Mouse (Mus musculus) lung, postnatal 0 days (tissue): Measurements from ENCODE around the gene Insrr. TPM values are rescaled to one million over a fixed set of nuclear protein-coding genes. Genes with fewer than 3 reads are reported as not detected.
"Not testable (repeated sequence)": the region's sequence is repeated elsewhere in the genome, so short reads cannot be mapped to it uniquely, and the experiment has no call there.

Experiments used
- ATAC-seq: fragments of 200-750 bp; cut with Nextera tagmentation; 2 replicates; pipeline ENCODE4 v1.8.0; 2017; ENCODE audit warnings: moderate library complexity
- DNase-seq: peaks from one replicate; pipeline ENCODE4 v3.0.0-alpha.2; 2016; ENCODE audit warnings: low spot score
- H3K27ac ChIP-seq: fragments of 300-500 bp; sonication (generic); 2 replicates; pipeline ENCODE4 v1.5.1; 2014; ENCODE audit warnings: antibody characterized with exemption, mild to moderate bottlenecking, low read length, mixed read lengths
- H3K27me3 ChIP-seq: fragments of 300-500 bp; sonication (generic); replicated peaks from 2 replicates; pipeline ENCODE4 v1.6.1; 2014; ENCODE audit warnings: low read length, mixed read lengths; ENCODE audit not compliant: insufficient read depth
- H3K36me3 ChIP-seq: fragments of 300-500 bp; sonication (generic); 2 replicates; pipeline ENCODE4 v1.6.1; 2014; ENCODE audit warnings: low read length, mixed read lengths; ENCODE audit not compliant: insufficient read depth
- H3K4me1 ChIP-seq: fragments of 300-500 bp; sonication (generic); 2 replicates; pipeline ENCODE4 v1.6.1; 2014; ENCODE audit warnings: antibody characterized with exemption, low read depth, low read length, mixed read lengths; ENCODE audit not compliant: insufficient read depth
- H3K4me2 ChIP-seq: fragments of 300-500 bp; sonication (generic); replicated peaks from 2 replicates; pipeline ENCODE4 v1.6.1; 2014; ENCODE audit warnings: low read depth, mild to moderate bottlenecking, low read length, moderate library complexity, mixed read lengths
- H3K4me3 ChIP-seq: fragments of 300-500 bp; sonication (generic); 2 replicates; pipeline ENCODE4 v1.5.1; 2014; ENCODE audit warnings: low read depth, low read length
- H3K9ac ChIP-seq: fragments of 300-500 bp; sonication (generic); replicated peaks from 2 replicates; pipeline ENCODE4 v1.6.1; 2014; ENCODE audit warnings: low read depth, mild to moderate bottlenecking
- H3K9me3 ChIP-seq: fragments of 300-500 bp; sonication (generic); 2 replicates; pipeline ENCODE4 v1.6.1; 2016; ENCODE audit warnings: low read length, mixed read lengths
- CTCF ChIP-seq: IDR thresholded peaks from 2 replicates; pipeline ENCODE4 v1.5.1; 2016; ENCODE audit warnings: antibody characterized with exemption, mild to moderate bottlenecking
- EP300 ChIP-seq: IDR thresholded peaks from 2 replicates; pipeline ENCODE4 v1.6.1; 2016; ENCODE audit warnings: antibody characterized with exemption, mild to moderate bottlenecking, control low read depth
- WGBS: fragments of 180-500 bp; shearing (Covaris S2); extraction: QIAGEN DNeasy Blood & Tissue Kit; methylation state at CpG from one replicate; pipeline ENCODE4 v1.1.7; 2014; 5-methylcytosine and 5-hydroxymethylcytosine counted together
- polyA plus RNA-seq: library from polyadenylated mRNA; unstranded; fragments of >200 nt; fragmentation: Nextera tagmentation; extraction: Ambion mirVana; gene quantifications from 2 replicates; pipeline ENCODE4 v1.2.1, GENCODE M21; 2015

The Insrr gene
- polyA plus RNA-seq, 1 experiment from 2014 or later = 0.12 TPM

DNA sequence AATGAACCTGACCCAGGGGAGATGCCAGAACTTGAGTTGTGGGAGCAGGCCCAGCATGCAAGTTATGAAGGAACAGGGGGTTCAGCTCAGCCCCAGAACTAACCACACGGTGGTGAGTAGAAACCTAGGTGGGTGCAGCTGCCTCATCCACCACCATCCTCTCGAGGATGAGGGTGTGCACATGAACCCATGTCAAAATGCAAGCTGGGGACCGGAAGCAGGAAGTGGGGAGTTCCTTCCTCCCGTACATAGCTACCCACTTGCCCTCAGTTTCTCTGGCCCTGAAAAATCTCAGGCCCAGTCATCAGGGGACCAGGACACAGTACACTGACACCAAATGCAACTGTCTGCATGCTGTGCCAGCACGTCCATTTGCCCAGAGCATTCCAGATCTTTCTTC lies 50.9 kb downstream of the Insrr start:
- no peak for DNase-seq
- H3K36me3 ChIP-seq = no peaks in the 10 kb centered on the region
- no peak overlapping the region for H3K4me3 ChIP-seq
- TF ChIP-seq EP300 (no peak), CTCF (no peak)
- H3K9me3 ChIP-seq = no peaks in the 10 kb centered on the region
- no peaks in the 10 kb centered on the region for H3K4me1 ChIP-seq
- ATAC-seq = no peak
- H3K27ac ChIP-seq = no peak overlapping the region
- WGBS = 55% methylated on average over 5 of the region's 5 CpGs
- H3K27me3 ChIP-seq = no peaks in the 10 kb centered on the region
- no peak overlapping the region for H3K9ac ChIP-seq
- no peak overlapping the region for H3K4me2 ChIP-seq

DNA sequence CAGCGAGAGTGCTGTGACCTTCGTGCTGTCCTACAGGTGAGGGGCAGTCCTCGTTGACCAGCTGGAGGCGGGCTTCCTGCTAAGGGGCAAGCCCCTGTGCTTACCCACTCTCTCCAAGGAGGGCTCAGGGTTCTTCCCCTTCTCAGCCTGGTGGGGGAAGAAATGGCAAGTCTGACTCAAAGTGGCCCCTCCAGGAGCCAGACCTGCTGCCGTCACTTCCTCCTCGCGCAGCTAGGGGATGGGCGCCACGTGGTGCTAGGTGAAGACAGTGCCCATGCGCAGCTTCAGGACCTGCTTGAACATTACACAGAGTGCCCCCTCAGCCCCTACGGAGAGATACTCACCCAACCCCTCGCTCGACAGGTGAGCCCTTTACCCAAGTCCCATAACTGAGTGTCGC lies 52.4 kb downstream of the Insrr start:
- H3K27me3 ChIP-seq = no peaks in the 10 kb centered on the region
- H3K9ac ChIP-seq = no peak overlapping the region
- no peak overlapping the region for H3K27ac ChIP-seq
- ATAC-seq (no peak), DNase-seq (no peak)
- H3K4me2 ChIP-seq = no peak overlapping the region
- TF ChIP-seq EP300 (no peak), CTCF (no peak)
- H3K9me3 ChIP-seq = no peaks in the 10 kb centered on the region
- H3K4me1 ChIP-seq = no peaks in the 10 kb centered on the region
- WGBS = 77% methylated on average over 14 of the region's 14 CpGs
- H3K4me3 ChIP-seq = no peak overlapping the region
- no peaks in the 10 kb centered on the region for H3K36me3 ChIP-seq

DNA sequence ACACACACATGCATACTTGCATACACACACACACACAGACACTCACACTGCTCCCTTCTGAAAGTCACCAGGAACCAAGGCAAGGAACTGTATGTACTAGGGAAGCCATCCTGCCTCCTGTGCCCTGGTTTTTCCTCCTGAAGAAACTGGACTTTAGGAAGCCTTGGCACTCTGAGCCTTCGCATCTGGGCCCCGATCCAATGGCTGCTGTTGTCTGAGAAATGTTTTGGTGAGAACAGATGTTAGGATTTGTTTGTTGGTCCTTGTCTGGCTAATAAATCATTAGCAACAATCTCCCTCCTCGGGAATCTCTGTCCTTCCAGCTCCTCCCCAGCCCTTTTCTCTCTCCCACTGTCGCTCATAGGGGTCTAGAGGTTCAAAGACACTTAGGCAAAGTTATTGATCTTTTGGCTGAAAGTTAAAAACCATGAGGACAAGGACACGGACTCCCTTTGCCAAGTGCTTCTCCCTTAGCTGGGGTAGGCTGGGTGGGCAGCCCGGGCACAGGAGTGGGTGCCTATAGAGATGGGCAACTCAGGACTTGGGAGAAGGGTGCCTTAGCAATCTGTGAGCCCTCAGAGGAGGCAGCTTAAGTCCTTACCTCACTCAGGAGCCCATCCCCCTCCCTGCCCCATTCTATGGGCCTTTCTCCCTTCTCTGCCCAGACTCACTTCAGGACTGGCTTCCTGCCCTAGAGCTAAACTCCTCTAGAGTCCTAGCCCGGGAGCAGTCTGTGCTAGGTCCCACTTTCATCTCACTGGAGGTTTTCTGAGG lies 58.2 kb downstream of the Insrr start:
- WGBS = 50% methylated on average over 7 of the region's 7 CpGs
- Histone ChIP-seq H3K27me3 (no peaks in the 10 kb centered on the region), H3K27ac (no peak overlapping the region), H3K9ac (no peak overlapping the region), H3K4me3 (no peak overlapping the region), H3K4me2 (no peak overlapping the region), H3K9me3 (no peaks in the 10 kb centered on the region), H3K4me1 (no peaks in the 10 kb centered on the region), H3K36me3 (peaks cover 15% of the 10 kb centered on the region)
- ATAC-seq = no peak
- no peak for TF ChIP-seq EP300
- TF ChIP-seq CTCF = no peak
- DNase-seq = peak; percentile 11

DNA sequence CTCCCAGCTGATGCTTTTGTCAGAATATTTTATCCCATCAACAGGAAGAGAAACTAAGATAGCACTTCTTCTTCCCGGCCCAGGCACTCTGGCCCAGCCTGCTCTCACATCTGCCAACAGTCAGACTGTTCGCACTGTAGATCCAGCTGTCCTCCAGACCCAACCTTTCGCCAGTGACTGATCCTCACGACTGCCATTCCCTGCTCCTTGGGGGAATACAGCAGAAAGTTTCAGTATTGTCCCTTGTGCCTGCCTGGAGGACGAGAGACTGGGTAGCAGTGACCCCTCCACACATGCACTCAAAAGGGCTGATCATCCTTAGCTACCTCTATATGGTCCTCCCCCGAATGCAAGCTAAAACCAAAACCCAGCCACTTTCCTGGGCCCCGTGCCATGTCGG lies 59.2 kb downstream of the Insrr start:
- H3K4me1 ChIP-seq = no peaks in the 10 kb centered on the region
- no peaks in the 10 kb centered on the region for H3K9me3 ChIP-seq
- WGBS = 65% methylated on average over 8 of the region's 8 CpGs
- DNase-seq (peak; percentile 16), ATAC-seq (no peak)
- TF ChIP-seq EP300 = no peak
- TF ChIP-seq CTCF = no peak
- H3K4me3 ChIP-seq = no peak overlapping the region
- H3K27ac ChIP-seq = no peak overlapping the region
- peaks cover 15% of the 10 kb centered on the region for H3K36me3 ChIP-seq
- H3K4me2 ChIP-seq = no peak overlapping the region
- H3K9ac ChIP-seq = no peak overlapping the region
- H3K27me3 ChIP-seq = no peaks in the 10 kb centered on the region

DNA sequence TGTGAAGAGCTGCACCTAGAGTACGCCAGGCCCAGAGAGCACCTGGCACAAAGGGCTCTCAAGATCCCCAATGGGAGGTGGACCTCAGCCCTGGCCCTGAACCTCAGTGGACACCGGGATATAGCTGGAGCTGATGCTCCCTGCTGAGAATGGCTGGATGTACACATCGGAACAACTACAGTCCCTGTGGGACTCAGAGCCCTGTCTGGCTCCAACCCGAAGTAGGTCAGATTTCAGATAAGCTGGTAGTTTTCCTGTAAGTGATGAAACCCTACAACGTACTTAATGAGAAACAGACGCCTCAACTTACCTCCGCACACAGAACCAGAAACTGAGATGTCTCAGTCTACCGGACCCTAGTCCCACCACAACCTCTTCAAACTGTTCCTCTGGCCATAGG lies 60.9 kb downstream of the Insrr start:
- H3K27me3 ChIP-seq = no peaks in the 10 kb centered on the region
- whole genome bisulfite sequencing = 89% methylated on average over 8 of the region's 8 CpGs
- peaks cover 29% of the 10 kb centered on the region for H3K36me3 ChIP-seq
- H3K4me2 ChIP-seq = no peak overlapping the region
- H3K4me3 ChIP-seq = no peak overlapping the region
- TF ChIP-seq CTCF = no peak
- no peak for TF ChIP-seq EP300
- no peak overlapping the region for H3K9ac ChIP-seq
- ATAC-seq (no peak), DNase-seq (no peak)
- no peaks in the 10 kb centered on the region for H3K9me3 ChIP-seq
- H3K27ac ChIP-seq = no peak overlapping the region
- H3K4me1 ChIP-seq = no peaks in the 10 kb centered on the region

DNA sequence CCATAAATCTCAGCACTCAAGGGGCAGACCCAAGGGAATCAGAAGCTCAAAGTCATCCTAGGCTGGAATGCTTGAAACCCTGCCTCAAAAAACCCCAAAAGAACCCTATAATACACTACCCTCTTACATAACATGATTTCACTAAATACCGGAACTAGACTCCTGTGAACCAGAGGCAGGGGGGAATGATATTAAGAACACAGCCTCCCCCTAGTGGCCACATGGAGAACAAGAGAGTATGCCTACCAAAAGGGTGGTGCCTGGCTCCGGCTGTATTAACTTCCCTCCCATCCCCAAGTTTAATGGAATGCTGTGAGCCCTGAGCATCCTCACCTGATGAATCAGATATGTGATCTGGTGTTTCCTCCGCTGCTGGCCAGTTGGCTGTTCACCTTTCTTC lies 63.1 kb downstream of the Insrr start:
- Histone ChIP-seq H3K4me3 (no peak overlapping the region), H3K4me2 (no peak overlapping the region), H3K9ac (no peak overlapping the region), H3K27ac (no peak overlapping the region), H3K36me3 (peaks cover 34% of the 10 kb centered on the region), H3K27me3 (no peaks in the 10 kb centered on the region), H3K4me1 (no peaks in the 10 kb centered on the region), H3K9me3 (no peaks in the 10 kb centered on the region)
- no peak for TF ChIP-seq EP300
- TF ChIP-seq CTCF = peak; percentile 91
- ATAC-seq (peak; percentile 70), DNase-seq (peak; percentile 84)
- WGBS = 20% methylated on average over 3 of the region's 3 CpGs

DNA sequence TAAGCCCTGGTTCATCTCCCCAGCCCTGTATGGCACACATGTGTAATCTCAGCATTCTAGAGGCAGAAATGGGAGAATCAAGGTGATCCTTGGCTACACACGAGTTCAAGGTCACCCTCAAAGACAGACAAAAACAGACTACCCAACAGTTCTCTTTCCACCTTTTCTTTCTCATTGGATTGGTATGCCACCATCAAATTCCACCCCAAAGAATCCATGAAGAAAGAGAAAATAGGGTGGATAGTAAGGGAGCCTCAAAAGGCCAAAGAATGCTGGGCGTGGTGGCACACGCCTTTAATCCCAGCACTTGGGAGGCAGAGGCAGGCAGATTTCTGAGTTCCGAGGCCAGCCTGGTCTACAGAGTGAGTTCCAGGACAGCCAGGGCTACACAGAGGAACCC lies 67.4 kb downstream of the Insrr start:
- H3K4me1 ChIP-seq, H3K4me3 ChIP-seq, H3K9me3 ChIP-seq, ATAC-seq, H3K4me2 ChIP-seq, H3K9ac ChIP-seq, H3K27ac ChIP-seq, H3K27me3 ChIP-seq, DNase-seq: not testable (repeated sequence)
- peaks cover 36% of the 10 kb centered on the region for H3K36me3 ChIP-seq
- WGBS = 92% methylated on average over 4 of the region's 4 CpGs

Other genes with a start within 250 kb of the Insrr start
- 9.8 and 10.7 TPM in 2 replicates for gene Arhgef11, start 179.4 kb upstream of the Insrr start, polyA plus RNA-seq
- 8.9 and 9.3 TPM in 2 replicates for gene Lrrc71, start 48.3 kb upstream of the Insrr start, polyA plus RNA-seq
- gene Ntrk1, start 1.8 kb upstream of the Insrr start, polyA plus RNA-seq = 4.1 and 4.2 TPM in 2 replicates
- 20.8 and 21.4 TPM in 2 replicates for gene Pear1, start 27.4 kb downstream of the Insrr start, polyA plus RNA-seq
- gene Sh2d2a, start 49.8 kb downstream of the Insrr start, polyA plus RNA-seq = 0.25 and 0.29 TPM in 2 replicates
- 9.7 and 9.8 TPM in 2 replicates for gene Prcc, start 88.7 kb downstream of the Insrr start, polyA plus RNA-seq
- gene Hdgf, start 109.4 kb downstream of the Insrr start, polyA plus RNA-seq = 186 and 199 TPM in 2 replicates
- 61.6 and 66.6 TPM in 2 replicates for gene Mrpl24, start 122.6 kb downstream of the Insrr start, polyA plus RNA-seq
- gene Isg20l2, start 133.4 kb downstream of the Insrr start, polyA plus RNA-seq = 22.5 and 24.9 TPM in 2 replicates
- gene Rrnad1, start 133.8 kb downstream of the Insrr start, polyA plus RNA-seq = 10.8 and 11.2 TPM in 2 replicates
- 0.21 and 0.38 TPM in 2 replicates for gene Crabp2, start 151.7 kb downstream of the Insrr start, polyA plus RNA-seq
- 22.2 and 30.7 TPM in 2 replicates for gene Nes, start 174.1 kb downstream of the Insrr start, polyA plus RNA-seq
- 0.33 and 0.56 TPM in 2 replicates for gene Bcan, start 203.3 kb downstream of the Insrr start, polyA plus RNA-seq
- not detected in 2 replicates for gene Hapln2, start 230.6 kb downstream of the Insrr start, polyA plus RNA-seq
- 8.0 and 10.8 TPM in 2 replicates for gene Gpatch4, start 246.2 kb downstream of the Insrr start, polyA plus RNA-seq